Mouse (Mus musculus) monocyte, adult 2 months (primary cell): ENCODE data around the gene Mansc1.

Experiments used
- DNase-seq, 2 experiments: peaks; one replicate each; pipeline ENCODE4 v3.0.0; 2022; ENCODE audit warnings: low spot score in 2 of 2, low read depth in 1 of 2

Mansc1 gene

DNA sequence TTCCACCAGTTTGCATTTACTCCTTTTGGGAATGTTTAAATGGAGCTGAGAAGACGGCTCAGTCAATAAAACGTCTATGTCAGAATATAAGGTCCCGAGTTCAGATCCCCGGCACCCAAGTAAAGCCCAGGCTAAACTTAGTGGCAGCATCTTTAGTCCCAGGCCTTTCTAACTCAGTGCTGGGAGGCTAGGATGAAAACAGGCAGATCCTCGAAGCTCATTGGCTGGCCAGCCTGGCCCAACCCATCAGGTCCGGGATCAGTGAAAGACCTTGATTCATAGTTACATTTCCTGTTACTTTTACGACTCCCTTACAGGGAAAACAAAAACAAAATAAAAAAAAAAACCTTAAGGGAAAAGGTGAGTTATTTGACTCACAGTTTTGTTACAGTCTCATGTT lies 31.2 kb downstream of the Mansc1 start:
- DNase-seq, result no peak

DNA sequence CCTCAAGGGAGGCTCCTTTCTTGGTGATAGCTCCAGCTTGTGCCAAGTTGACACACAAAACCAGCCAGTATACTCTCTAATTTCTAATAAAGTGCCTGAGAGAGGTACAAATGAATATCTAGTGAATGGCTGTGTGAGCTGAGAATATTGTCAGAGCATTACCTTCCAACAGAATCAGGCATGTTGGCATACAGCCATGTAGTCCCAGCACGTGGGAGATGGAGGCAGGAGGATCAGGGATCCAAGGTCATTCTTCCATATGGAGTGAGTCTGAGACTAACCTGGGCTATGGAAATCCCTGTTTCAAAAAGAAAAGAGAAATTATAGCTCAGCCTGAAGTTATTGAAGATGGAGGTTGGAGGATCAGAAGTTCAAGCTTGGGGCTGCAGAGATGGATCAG lies 33.0 kb downstream of the Mansc1 start:
- no peak for DNase-seq

DNA sequence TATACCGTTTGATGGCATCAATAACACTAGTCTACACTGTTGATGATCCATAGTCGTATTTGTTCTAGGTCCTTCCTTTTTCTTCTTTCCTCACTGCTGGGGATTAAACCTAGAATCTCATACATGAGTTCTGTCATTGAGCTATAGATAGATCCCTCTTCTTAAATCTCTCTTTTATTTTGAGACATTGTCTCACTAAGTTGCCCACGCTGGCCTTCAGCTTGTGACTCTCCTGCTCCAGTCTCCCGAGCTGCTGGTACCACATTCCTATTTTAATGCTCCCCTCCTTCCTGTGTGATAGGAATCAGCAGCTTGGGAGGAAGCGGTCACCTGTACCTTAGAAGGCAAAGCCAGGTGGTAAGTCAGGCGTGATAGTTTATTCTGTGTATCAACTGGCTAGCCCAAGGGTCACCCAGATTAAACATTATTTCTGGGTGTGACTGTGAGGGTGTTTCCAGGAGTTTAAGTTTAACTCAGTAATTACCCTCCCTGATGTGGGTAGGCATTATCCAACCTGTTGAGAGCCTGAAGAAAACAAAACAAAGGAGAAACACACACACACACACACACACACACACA lies 34.5 kb downstream of the Mansc1 start:
- DNase-seq, result no peak

DNA sequence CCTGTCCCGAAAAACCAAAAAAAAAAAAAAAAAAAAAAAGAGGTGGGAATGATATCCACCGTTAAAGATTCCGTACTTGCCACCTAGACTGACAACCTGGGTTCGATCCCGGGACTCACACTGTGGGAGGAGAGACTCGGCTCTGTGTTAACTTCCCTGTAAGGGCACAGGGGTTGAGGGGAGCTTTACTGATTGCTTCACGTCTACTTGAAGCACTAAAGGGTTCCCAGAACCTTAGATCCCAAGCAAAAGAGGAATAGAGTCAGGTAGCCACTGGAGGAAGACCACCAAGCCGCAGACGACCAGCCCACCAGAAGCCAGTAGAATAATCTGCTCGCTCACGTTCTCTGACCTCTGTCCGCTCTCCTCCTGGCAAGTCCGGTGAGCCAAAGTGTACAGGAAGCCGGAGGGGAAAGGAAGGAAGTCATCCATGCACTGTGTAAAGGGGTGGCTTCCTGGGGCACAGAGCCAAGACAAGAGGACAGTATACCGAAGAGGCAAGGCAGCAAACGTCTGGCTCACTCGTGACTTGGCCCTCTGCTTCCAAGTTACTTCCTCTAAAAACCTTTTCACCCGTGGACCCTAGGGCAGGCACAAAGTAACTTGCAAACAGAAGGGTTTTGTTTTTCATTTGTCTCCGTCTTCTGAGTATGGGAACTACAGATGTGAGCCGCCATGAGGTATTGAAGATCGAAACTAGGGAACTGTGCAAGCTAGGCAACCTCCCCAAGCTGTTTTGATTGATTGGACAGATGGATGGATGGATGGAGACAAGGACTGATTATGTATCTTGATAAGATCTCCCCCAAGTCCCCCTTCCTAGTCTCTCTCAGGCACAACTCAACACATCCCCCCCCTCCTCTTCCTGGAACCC lies 37.5 kb downstream of the Mansc1 start:
- DNase-seq, result peak in 1 of 2 experiments; percentile 7

DNA sequence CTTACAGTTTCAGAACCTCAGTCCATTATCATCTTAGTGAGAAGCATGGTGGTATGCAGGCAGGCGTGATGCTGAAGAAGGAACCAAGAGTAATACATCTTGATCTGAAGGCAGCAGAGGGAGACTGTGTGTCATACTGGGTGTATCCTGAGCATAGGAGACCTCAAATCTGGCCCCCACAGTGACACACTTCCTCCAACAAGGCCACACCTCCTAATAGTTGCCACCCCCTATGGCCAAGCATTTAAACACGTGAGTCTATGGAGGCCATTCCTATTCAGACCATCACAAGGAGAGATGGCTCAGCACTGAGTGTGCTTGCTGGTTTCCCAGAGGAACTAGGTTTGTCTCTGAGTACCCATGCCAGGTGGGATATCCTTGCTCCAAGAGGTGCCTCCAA lies 40.7 kb downstream of the Mansc1 start:
- no peak for DNase-seq

DNA sequence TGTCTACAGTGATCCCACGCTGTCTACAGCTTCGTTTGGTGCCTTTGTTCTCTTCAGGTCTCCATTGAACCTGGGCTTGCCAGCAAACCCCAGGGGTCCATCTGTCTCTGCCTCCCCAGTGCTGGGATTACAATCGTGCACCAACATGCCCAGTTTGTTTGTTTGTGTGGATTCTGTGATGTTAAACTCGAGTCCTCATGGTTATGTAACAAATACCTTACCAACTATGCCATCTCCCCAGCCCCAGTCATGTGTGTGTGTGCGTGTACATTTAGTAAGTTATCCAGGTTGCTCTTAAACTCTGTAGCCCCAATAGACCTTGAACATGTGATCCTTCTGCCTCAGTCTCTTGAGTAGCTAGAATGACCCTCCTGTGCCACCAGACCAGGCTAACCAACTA lies 46.0 kb downstream of the Mansc1 start:
- no peak for DNase-seq

DNA sequence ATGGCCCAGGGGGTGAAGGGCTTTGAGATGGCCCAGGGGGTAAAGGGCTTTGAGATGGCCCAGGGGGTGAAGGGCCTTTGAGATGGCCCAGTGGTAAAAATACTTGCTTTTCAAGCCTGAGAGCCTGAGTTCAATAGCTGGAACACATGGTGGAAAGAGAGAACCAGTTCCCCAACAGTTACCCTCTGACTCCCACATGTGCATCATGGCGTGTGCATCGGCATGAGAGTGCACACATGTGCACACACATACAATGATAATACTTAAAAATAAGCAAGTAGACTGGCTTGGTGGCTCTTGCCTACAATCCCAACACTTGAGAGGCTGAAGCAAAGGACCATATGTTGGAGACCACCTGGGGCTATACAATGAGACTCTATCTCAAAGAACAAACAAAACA lies 47.7 kb downstream of the Mansc1 start:
- no peak for DNase-seq

DNA sequence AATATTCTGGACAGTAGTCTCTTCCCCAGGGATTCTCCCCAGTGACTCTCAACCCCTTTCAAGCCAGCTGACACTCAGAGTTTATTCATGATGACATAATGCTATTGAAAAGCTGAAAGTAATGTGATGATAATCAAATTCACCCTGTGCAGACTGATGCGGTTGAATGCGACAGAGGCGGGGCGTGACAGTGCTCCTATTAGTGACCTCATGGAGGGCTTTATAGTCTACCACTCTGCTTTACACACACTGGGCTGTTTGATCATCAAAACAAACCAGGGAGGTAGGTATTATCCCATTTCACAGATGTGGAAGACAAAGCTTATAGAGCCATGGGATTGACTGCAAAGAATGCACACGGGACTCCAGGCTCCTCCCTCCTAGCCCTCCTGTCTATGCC lies 50.2 kb downstream of the Mansc1 start:
- DNase-seq, result no peak

DNA sequence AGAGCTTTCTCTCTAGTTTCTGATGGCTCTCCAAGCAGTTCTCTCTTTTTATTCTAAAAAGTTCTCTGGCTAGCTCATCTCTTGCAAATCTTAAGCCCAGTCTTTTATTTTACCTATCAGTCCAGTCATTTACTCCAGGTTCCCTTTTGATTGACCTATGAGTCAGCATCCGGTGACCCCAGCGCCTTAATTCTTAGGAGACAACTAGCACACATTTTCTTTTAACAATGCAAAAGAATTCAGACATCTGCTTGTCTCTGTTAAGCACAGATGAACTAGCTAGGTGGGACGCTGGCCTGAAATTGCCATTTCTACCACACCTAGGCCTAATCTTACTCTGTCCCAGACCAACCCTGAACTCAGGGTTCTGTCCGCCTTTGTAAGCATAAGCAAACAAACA lies 52.8 kb downstream of the Mansc1 start:
- DNase-seq, result no peak

DNA sequence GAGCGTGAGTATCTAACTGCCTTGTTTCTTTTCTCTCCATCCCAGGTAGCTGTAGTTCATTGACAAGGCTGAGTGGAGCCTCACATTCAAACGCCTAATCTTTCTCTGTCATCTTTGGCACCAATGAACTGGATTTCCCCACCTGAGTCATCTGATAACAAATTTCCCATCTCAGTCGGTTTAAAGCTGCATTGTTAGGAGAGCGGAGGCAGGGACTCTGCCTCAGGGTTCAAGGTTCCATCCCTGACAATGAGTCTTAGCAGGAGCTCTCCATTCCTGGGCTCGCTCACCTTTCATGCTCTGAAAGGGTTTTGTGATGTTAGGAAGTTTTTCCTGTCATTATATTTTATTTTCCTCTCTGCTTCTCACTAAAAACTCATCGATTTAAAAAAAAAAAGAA lies 54.2 kb downstream of the Mansc1 start:
- DNase-seq, result no peak

DNA sequence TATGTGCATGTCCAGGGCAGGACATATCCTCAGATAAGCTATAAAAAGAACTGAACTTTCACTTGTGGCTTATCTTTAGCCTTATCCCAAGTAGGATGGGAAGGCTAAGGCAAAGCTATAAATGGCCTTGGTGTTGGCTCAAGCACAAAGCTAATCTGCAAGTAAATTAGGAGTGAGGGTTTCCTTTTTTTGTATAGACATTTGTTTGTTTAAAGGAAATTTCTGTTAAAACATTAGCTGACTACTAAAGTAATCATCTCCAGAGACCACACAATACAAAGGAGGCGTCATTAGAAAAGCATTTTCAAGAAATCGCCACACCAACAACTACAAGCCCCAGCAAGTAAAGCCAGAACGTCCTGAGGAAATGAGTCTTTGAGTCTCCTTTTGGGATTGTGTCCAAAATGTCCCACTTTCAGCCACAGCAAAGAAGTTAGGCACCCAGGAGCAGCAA lies 57.0 kb downstream of the Mansc1 start:
- DNase-seq, result no peak

DNA sequence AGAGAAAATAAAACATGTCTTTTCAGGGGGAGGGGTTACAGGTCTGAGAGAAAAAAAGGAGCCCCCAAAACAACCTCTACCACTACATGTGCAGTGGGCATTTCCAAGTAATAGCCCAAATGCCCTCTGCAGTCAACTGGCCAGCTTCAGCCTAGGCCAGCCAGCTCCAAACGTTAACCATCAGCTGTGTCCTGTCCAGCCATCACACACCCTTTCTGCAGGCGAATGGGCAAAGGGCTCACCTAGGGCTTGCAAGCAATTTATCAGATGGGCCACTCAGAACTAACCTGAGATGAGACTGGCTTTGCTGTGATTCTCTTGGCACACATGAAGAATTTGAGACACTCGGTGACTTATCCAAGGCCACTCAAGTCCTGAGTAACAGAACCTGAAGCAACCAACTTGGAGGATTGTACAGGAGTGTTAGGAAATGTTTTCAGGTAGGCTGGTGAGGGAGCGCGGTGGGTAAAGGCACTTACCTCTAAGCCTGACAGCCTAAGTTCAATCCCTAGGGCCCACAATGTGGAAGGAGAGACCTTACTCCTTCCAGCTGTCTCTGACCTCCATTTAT lies 64.2 kb downstream of the Mansc1 start:
- no peak for DNase-seq

DNA sequence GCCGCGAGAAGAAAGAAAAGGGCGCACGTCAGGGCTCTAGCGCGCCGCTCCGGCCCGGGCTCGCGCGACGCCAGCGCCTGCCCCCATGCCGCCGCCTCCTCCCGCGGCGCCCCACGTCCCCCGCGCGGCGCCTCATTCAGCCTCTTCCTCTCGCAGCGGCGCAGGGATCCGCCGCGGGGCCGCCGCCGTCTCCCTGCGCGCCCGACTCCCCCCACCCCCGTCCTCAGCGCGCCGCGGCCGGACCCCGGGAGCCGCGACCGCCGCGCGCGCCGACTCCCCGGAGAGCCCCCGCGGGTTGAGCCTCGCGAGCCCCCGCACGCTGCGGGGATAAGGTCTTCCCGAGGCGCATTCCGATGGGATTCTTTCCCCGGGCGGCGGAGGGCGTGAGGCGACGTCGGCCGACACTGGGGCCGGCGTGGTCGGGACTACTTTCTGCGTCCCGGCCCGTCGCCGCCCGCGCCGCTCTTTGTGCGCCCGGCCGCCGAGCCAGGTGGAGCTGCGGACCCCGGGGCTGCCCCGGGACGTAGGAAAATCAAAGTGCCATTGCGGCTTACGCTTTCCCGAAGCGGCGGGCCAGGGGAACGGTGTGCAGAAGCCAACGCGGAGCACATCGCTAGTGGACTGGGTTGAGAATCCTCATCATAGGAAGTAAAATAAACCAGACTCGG lies 65.3 kb downstream of the Mansc1 start, which contains the start of gene Lrp6:
Gene Lrp6 (minus strand): TSS at position 148 of the 668 bp plus-strand sequence.
- peak; percentile 16 to 59 for DNase-seq

DNA sequence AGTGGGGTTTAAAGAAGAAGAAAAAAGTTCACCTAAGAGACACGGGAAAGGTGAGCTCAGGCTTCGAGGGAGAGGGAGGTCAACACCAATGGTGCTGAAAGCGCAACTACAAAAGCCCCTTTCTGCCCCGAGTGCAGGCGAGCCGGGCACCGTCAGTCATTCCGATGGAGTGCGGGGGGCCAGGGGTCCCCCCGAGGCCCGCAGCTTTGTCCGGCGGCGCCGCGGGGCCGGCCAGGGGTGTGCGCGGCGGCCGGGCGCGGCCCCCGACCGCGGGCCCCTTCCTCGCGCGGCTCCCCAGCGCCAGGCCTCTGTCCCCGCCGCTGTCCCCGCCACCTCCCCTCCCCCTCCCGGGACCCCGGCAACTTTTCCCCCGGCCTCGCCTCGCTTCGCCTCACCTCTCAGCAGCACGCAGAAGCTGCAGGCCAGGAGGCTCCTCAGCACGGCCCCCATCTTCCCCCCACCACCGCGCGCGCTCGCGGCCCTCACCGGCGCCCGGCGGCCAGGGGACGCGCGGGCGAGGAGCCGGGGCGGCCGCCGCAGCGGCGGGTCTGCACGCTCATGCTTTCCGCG lies 66.0 kb downstream of the Mansc1 start:
- no peak for DNase-seq

DNA sequence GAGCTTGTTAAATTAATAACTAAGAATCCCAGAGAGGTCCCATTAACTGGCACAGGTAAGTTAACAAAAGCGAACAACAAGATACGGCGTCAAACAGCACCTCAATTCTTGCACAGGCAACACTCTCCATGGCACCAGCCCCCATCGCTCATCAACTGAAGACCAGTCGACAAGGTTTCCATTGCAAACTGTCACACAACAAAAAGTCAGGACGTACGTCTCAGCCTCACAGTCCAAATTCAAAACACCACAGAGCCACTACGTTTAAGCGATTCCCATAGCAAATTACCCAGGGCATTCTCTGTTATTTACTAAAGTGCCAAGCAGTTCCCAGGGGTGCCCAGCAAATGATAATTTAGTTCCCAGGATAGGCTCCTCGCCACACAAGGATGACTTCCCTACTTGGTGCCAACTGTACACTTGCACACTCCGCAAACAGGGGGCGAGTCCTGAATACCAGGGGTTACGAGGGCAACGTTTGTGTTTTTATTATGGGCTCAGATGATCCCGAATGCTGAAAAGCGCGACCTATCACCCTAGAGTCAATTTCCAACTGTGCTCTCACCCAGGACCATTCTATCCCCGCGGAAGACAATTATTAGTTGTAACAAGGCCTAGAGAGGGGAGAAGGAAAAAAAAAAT lies 66.6 kb downstream of the Mansc1 start:
- DNase-seq, result no peak

DNA sequence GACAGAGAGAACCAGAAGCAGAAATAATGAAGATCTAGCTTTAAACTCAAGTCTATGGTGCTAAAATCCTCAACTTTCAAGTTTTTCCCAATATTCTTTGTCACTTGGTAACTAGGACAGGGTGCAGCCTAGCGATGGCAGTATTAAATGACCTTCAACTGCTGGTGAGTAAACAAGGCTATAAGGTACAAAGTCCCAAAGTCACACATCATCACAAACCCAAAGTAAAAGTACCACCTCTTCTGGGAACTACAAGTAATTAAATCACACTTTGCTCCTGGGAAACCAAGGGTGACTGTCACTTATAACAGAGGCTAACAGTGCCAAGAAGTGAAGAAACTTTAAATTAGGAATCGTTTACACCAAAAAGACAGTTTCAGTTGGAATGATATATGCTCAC lies 67.7 kb downstream of the Mansc1 start:
- DNase-seq, result no peak

DNA sequence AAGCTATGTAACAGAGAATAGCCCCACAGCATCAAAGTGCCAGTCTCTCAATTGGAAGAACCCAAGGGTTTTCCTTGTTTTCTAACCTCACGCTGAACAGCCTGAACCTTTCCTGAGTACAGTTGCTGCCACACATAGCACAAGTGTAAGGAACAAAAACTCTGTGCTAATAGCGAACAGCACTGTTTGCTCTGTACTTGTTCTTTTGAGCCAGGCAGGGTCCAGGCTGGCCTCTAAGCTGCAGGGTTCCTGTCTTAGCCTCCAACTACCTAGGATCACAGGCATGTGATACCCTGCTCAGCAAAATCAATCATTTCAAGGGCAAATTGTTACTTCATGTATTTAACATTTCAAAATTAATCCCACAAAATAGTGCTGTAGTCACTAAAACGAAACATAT lies 72.7 kb downstream of the Mansc1 start:
- no peak for DNase-seq
